Mouse (Mus musculus): ENCODE data around the gene Nacc1. TPM values are rescaled to one million over a fixed set of nuclear protein-coding genes. Genes with fewer than 3 reads are reported as not detected.
A peak's percentile ranks its signal among the peaks of the same experiment; 100 is the strongest.

The Nacc1 gene
- polyA plus RNA-seq, 1 experiment from 2014 or later, result 15.9 TPM

DNA sequence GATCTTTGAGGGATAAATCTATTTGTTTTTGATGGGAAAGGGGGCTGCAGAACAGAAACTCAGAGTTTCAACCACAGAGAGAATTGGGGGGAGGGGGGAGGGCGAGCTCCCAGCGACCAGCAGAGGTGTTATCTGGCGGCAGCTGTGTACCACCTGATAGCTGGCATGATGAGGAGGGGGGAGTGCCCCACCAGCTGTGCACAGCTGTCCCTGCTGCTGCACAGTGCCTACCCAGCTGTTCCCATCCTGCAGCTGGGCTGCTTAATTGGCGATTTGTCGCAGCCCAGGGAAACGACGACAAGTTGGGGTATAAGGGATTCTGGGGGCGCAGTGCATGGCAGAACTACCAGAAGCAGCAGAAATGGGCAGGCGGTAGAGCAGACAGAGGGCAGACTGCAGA is 37.0 kb upstream of the Nacc1 start:
- Histone ChIP-seq H3K4me3 (replicated peaks; ENCODE audit: low read depth, low read length) (no peak overlapping the region), H3K27ac (no peak overlapping the region), H3K4me2 (ENCODE audit: low read length) (no peak overlapping the region), H3K9ac (ENCODE audit: low read depth, low read length) (no peak overlapping the region), H3K27me3 (ENCODE audit: insufficient read depth, low read length) (no peaks in the 10 kb centered on the region), H3K4me1 (replicated peaks; ENCODE audit: insufficient read depth, low read length) (peaks cover 26% of the 10 kb centered on the region), H3K36me3 (ENCODE audit: insufficient read depth, low read length) (no peaks in the 10 kb centered on the region), H3K9me3 (replicated peaks; ENCODE audit: low read length) (no peaks in the 10 kb centered on the region)
- 58% methylated on average over 9 of the region's 9 CpGs for WGBS
- no peak for TF ChIP-seq CTCF (IDR thresholded peaks at IDR 0.05; ENCODE audit: low read depth)
- DNase-seq (ENCODE audit: low spot score) (no peak), ATAC-seq (replicated peaks; ENCODE audit: low FRiP score, low read depth) (no peak)

DNA sequence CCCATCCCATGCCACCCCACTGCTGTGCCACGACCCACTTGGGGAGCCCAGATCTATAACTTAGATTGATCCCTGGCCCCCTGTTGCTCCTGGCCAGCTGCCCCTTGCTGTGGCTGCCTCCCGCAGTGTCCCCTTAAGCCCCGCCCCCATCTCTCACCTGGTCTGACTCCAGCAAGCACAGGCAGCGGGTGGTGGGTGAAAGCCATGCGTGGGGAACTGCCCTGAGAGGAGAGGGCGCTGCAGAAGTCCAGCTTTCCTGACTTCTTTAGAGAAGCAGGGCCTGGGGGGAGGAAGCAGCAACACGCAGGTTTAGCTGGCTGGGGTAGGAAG is 35.9 kb upstream of the Nacc1 start:
- Histone ChIP-seq H3K9me3 (replicated peaks; ENCODE audit: low read length) (no peaks in the 10 kb centered on the region), H3K4me2 (ENCODE audit: low read length) (no peak overlapping the region), H3K36me3 (ENCODE audit: insufficient read depth, low read length) (no peaks in the 10 kb centered on the region), H3K4me1 (replicated peaks; ENCODE audit: insufficient read depth, low read length) (peaks cover 26% of the 10 kb centered on the region), H3K27ac (peak overlapping the region; percentile 65), H3K27me3 (ENCODE audit: insufficient read depth, low read length) (no peaks in the 10 kb centered on the region), H3K4me3 (replicated peaks; ENCODE audit: low read depth, low read length) (no peak overlapping the region), H3K9ac (ENCODE audit: low read depth, low read length) (no peak overlapping the region)
- ATAC-seq (replicated peaks; ENCODE audit: low FRiP score, low read depth) (no peak), DNase-seq (ENCODE audit: low spot score) (no peak)
- TF ChIP-seq CTCF (IDR thresholded peaks at IDR 0.05; ENCODE audit: low read depth), result no peak
- 22% methylated on average over 7 of the region's 7 CpGs for WGBS

DNA sequence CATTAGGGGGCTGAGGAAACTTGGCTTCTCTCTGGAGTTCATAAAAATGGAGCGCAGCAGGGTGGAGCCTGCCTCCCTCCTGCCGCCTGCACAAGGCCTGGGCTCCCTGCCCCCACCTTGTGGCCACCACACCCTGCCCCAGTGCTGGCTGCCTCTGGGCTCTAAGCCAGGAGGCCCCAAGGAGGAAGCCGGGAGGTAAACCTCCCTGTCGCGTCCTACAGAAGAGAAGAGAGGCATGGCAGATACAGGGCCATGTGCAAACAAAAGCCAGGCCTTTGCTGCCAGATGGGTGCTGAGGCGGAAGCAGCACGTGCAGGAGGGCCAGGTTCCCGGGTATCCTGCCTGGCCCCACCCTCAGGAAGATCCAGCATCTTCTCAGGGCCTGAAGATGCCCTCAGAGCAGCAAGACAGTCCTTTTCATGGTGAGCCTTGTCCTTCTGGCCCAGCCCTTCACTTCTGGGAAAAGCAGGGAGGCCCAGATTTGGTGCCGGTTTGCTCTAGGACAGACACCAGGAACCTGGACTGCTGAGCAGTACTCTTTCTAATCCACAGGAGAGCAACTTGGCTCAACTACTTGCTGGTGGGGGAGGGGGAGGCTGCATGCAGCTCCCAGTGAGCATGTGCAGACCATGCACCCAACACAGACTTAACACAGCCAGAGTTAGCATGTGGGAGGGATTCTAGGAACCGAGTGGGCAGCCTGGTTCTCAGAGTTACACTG is 35.3 kb upstream of the Nacc1 start, which contains the start of gene G430095P16Rik:
G430095P16Rik (plus strand) TSS at position 158 of the 721 bp plus-strand sequence.
- no peaks in the 10 kb centered on the region for H3K36me3 ChIP-seq (ENCODE audit: insufficient read depth, low read length)
- ATAC-seq (replicated peaks; ENCODE audit: low FRiP score, low read depth), result peak; percentile 64; the same call in 1 of the 2 replicates
- WGBS, result 23% methylated on average over 10 of the region's 10 CpGs
- peak; percentile 67 for DNase-seq (ENCODE audit: low spot score)
- peaks cover 26% of the 10 kb centered on the region for H3K4me1 ChIP-seq (replicated peaks; ENCODE audit: insufficient read depth, low read length)
- peak within 1 kb of the TSS; percentile 65 for H3K27ac ChIP-seq
- H3K9me3 ChIP-seq (replicated peaks; ENCODE audit: low read length), result no peaks in the 10 kb centered on the region
- no peak within 1 kb of the TSS for H3K4me3 ChIP-seq (replicated peaks; ENCODE audit: low read depth, low read length)
- no peaks in the 10 kb centered on the region for H3K27me3 ChIP-seq (ENCODE audit: insufficient read depth, low read length)
- H3K4me2 ChIP-seq (ENCODE audit: low read length), result peak within 1 kb of the TSS; percentile 1; the same call in 1 of the 2 replicates
- peak; percentile 51; the same call in 1 of the 2 replicates for TF ChIP-seq CTCF (IDR thresholded peaks at IDR 0.05; ENCODE audit: low read depth)
- no peak within 1 kb of the TSS for H3K9ac ChIP-seq (ENCODE audit: low read depth, low read length)

DNA sequence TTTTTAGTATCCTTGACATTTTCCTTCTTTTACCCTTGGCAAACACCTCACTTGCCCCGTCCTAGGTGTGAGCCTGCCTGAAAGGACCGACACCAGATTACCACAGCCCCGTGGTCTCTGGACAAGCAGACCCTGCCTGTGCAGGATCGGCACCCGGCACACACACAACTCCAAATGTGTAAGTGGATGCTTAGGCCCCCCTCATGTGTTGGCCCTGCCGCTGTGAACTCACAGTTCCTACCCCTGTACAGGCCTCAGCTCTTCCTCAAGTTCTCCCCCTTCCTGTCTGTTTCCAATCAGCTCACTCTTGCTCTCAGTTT is 34.8 kb upstream of the Nacc1 start:
- 64% methylated on average over 6 of the region's 6 CpGs for WGBS
- no peak overlapping the region for H3K4me2 ChIP-seq (ENCODE audit: low read length)

DNA sequence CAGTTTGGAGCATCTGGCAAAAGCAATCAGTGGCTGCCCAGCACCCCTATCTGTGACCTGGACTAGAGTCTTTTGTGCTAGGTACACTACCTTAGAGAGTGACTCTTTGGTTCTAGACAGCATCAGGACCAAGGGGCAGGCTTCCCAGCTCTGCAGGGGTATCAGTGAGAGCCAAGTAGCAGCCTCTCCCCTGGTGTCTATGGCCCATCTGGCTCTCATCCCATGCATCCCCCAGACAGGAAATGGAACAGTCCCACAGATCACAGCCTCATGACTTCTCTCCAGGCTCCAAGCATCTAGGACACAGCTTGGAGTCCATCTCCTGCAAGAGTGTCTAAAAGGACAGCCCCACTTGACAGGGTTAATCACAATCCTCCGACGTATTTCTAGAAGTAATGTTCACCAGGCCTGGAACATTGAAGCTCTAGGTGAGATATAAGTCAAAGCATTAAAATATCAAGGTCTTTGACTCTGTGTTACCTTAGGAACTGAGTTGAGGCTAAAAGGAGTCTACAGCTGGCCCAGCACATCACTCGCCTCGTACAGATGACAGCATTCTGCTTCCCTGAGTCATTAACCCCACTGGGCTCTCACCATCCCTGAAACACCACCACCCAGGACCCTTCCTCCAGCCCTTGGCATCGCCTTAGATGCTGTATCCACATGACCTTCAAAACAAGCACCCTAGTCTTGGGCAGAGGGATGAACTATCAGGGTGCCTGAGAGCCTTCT is 31.5 kb upstream of the Nacc1 start:
- Histone ChIP-seq H3K27me3 (ENCODE audit: insufficient read depth, low read length) (no peaks in the 10 kb centered on the region), H3K4me3 (replicated peaks; ENCODE audit: low read depth, low read length) (no peak overlapping the region), H3K27ac (no peak overlapping the region), H3K4me1 (replicated peaks; ENCODE audit: insufficient read depth, low read length) (peaks cover 36% of the 10 kb centered on the region), H3K36me3 (ENCODE audit: insufficient read depth, low read length) (no peaks in the 10 kb centered on the region), H3K9ac (ENCODE audit: low read depth, low read length) (no peak overlapping the region), H3K4me2 (ENCODE audit: low read length) (no peak overlapping the region), H3K9me3 (replicated peaks; ENCODE audit: low read length) (no peaks in the 10 kb centered on the region)
- TF ChIP-seq CTCF (IDR thresholded peaks at IDR 0.05; ENCODE audit: low read depth), result no peak
- no peak for ATAC-seq (replicated peaks; ENCODE audit: low FRiP score, low read depth)
- WGBS, result 69% methylated on average over 5 of the region's 5 CpGs
- DNase-seq (ENCODE audit: low spot score), result no peak

More for the DNA sequence above, 34.8 kb upstream of the Nacc1 start:
- TF ChIP-seq CTCF (IDR thresholded peaks at IDR 0.05; ENCODE audit: low read depth), result no peak
- H3K4me3 ChIP-seq (replicated peaks; ENCODE audit: low read depth, low read length), result no peak overlapping the region
- no peaks in the 10 kb centered on the region for H3K9me3 ChIP-seq (replicated peaks; ENCODE audit: low read length)
- ATAC-seq (replicated peaks; ENCODE audit: low FRiP score, low read depth) (no peak), DNase-seq (ENCODE audit: low spot score) (no peak)
- H3K27me3 ChIP-seq (ENCODE audit: insufficient read depth, low read length), result no peaks in the 10 kb centered on the region
- H3K9ac ChIP-seq (ENCODE audit: low read depth, low read length), result no peak overlapping the region
- peak overlapping the region; percentile 65 for H3K27ac ChIP-seq
- peaks cover 26% of the 10 kb centered on the region for H3K4me1 ChIP-seq (replicated peaks; ENCODE audit: insufficient read depth, low read length)
- no peaks in the 10 kb centered on the region for H3K36me3 ChIP-seq (ENCODE audit: insufficient read depth, low read length)

DNA sequence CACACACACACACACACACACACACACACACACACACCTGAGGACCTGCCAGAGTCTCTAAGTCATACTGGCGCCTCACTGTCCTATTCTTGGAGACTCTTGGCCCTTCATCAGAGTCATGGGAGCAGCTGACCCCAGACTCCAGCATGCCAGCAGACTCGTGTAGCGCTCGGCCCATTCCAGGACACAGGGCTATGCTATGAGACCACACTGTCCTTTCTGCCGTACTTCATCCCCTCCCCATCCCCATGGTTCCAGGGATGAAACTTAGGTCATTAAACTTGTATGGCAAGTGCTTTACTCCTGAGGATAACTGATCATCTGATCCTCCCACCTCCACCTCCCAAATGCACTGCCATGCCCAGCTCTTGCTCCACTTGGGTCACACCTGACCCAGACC is 30.8 kb upstream of the Nacc1 start:
- ATAC-seq (replicated peaks; ENCODE audit: low FRiP score, low read depth), result no peak
- 75% methylated on average over 5 of the region's 5 CpGs for WGBS
- TF ChIP-seq CTCF (IDR thresholded peaks at IDR 0.05; ENCODE audit: low read depth), result no peak
- Histone ChIP-seq H3K36me3 (ENCODE audit: insufficient read depth, low read length) (no peaks in the 10 kb centered on the region), H3K27ac (no peak overlapping the region), H3K4me2 (ENCODE audit: low read length) (no peak overlapping the region), H3K9ac (ENCODE audit: low read depth, low read length) (no peak overlapping the region), H3K4me1 (replicated peaks; ENCODE audit: insufficient read depth, low read length) (peaks cover 36% of the 10 kb centered on the region), H3K4me3 (replicated peaks; ENCODE audit: low read depth, low read length) (no peak overlapping the region), H3K9me3 (replicated peaks; ENCODE audit: low read length) (no peaks in the 10 kb centered on the region), H3K27me3 (ENCODE audit: insufficient read depth, low read length) (no peaks in the 10 kb centered on the region)
- DNase-seq (ENCODE audit: low spot score), result no peak

All from kidney, postnatal 0 days (tissue).